In genomic region chr1:87394594-87394993, GRCm38 (mm10) we compare ENCODE assay signal across 13 mouse cellular contexts. TPM values are rescaled to one million over a fixed set of nuclear protein-coding genes. Genes with fewer than 3 reads are reported as not detected.
A peak's percentile ranks its signal among the peaks of the same experiment; 100 is the strongest.
DNase-seq lines count a peak whose midpoint lies in the region; ATAC-seq lines count a peak whose summit lies in the region.
"Had no signal": no experiment of that assay in that cellular context is flagged by ENCODE, and none has a peak within 500 bp of the region (broad histone marks: within the 10 kb centered on the region; RNA-seq: fewer than 3 reads in every experiment).

Kcnj13 (minus strand) TSS chr1:87394729.

- 50% methylated on average over 6 of the region's 6 CpGs for WGBS in kidney, embryonic 14.5 days
- 52% methylated on average over 6 of the region's 6 CpGs for WGBS in hindbrain, embryonic 14.5 days

- no peak within 1 kb of the TSS for H3K9ac ChIP-seq in kidney, embryonic 14.5 days (ENCODE audit: low read depth, low read length)
- no peak within 1 kb of the TSS for H3K9ac ChIP-seq in hindbrain, embryonic 14.5 days
- H3K9ac ChIP-seq: neural tube, embryonic 13.5 days had no signal

- H3K36me3 ChIP-seq in kidney, embryonic 14.5 days (ENCODE audit: control insufficient read depth, insufficient read depth, low read length) = peaks cover 8% of the 10 kb centered on the region; the same call in 1 of the 2 replicates
- H3K36me3 ChIP-seq in hindbrain, embryonic 14.5 days (replicated peaks; ENCODE audit: control insufficient read depth, insufficient read depth) = peaks cover 23% of the 10 kb centered on the region

- no peak within 1 kb of the TSS for H3K27ac ChIP-seq in kidney, embryonic 14.5 days (ENCODE audit: low read depth, low read length)
- H3K27ac ChIP-seq in hindbrain, embryonic 14.5 days = no peak within 1 kb of the TSS
- H3K27ac ChIP-seq: neural tube, embryonic 13.5 days had no signal

- H3K4me2 ChIP-seq in kidney, embryonic 14.5 days (replicated peaks; ENCODE audit: low read depth, low read length) = no peak within 1 kb of the TSS
- H3K4me2 ChIP-seq in hindbrain, embryonic 14.5 days (replicated peaks) = no peak within 1 kb of the TSS
- H3K4me2 ChIP-seq: neural tube, embryonic 13.5 days had no signal

- DNase-seq in kidney, adult 11 months = peak; percentile 22
- DNase-seq in embryo, embryonic 10.5 days (ENCODE audit: low spot score) = peak; percentile 24
- DNase-seq in hindbrain, embryonic 14.5 days (ENCODE audit: low spot score) = no peak
- peak; percentile 32 for DNase-seq in lung, postnatal 36 days
- DNase-seq in c-Kit-positive CD71-positive TER-119-positive erythroid progenitor cells, embryonic 14.5 days (ENCODE audit: low spot score) = no peak
- no peak for DNase-seq in urinary bladder, adult 2 months (ENCODE audit: low spot score)
- no peak for DNase-seq in heart, adult 18-20 months
- DNase-seq: thymus, postnatal 36 days had no signal

- H3K4me1 ChIP-seq in kidney, embryonic 14.5 days (ENCODE audit: control insufficient read depth, insufficient read depth, low read length) = no peaks in the 10 kb centered on the region
- H3K4me1 ChIP-seq in hindbrain, embryonic 14.5 days (replicated peaks; ENCODE audit: control insufficient read depth, insufficient read depth, low read length) = no peaks in the 10 kb centered on the region
- H3K4me1 ChIP-seq: neural tube, embryonic 13.5 days had no signal

- ATAC-seq in kidney, embryonic 14.5 days (ENCODE audit: low FRiP score, low TSS enrichment) = no peak
- no peak for ATAC-seq in hindbrain, embryonic 14.5 days (ENCODE audit: low FRiP score)

- H3K9me3 ChIP-seq in kidney, embryonic 14.5 days (ENCODE audit: control insufficient read depth, low read length) = no peaks in the 10 kb centered on the region
- no peaks in the 10 kb centered on the region for H3K9me3 ChIP-seq in hindbrain, embryonic 14.5 days (ENCODE audit: control insufficient read depth, low read length)
- H3K9me3 ChIP-seq: neural tube, embryonic 13.5 days had no signal

- H3K27me3 ChIP-seq in kidney, embryonic 14.5 days (ENCODE audit: control insufficient read depth, insufficient read depth, low read length) = no peaks in the 10 kb centered on the region
- H3K27me3 ChIP-seq in hindbrain, embryonic 14.5 days (ENCODE audit: control insufficient read depth, insufficient read depth, low read length) = no peaks in the 10 kb centered on the region
- H3K27me3 ChIP-seq: neural tube, embryonic 13.5 days had no signal

- no peak within 1 kb of the TSS for H3K4me3 ChIP-seq in kidney, embryonic 14.5 days (ENCODE audit: low read length)
- no peak within 1 kb of the TSS for H3K4me3 ChIP-seq in hindbrain, embryonic 14.5 days (replicated peaks; ENCODE audit: low read length)
- H3K4me3 ChIP-seq: erythroblast, embryonic 14.5 days; neural tube, embryonic 13.5 days had no signal

RNA-seq across cellular contexts. Expression of gene Kcnj13, which starts in this region (rescaled TPM):
- 0.30 and 0.60 TPM in 2 replicates for polyA plus RNA-seq in kidney, embryonic 14.5 days (2014; fragmentation: Nextera tagmentation; extraction: Ambion mirVana)
- polyA plus RNA-seq in hindbrain, embryonic 14.5 days (2014; fragmentation: Nextera tagmentation; extraction: Ambion mirVana) = 16.4 and 29.6 TPM in 2 replicates
- polyA plus RNA-seq in urinary bladder, adult 2 months (2012; rRNA removed) = 0.21 and 0.27 TPM in 2 replicates
- total RNA-seq in heart, adult 18-20 months (2021) = not detected
- total RNA-seq: hematopoietic stem cell, adult 5-6 weeks; liver, adult 2 months had no signal
- polyA plus RNA-seq: erythroblast, embryonic 14.5 days; liver, adult 2 months had no signal

Comparison
In these comparisons a context has a peak if more than half of its experiments do, and no peak if none do; other contexts are left out.
1. RNA of gene Kcnj13 (polyA plus RNA-seq): 16.4 to 29.6 TPM in hindbrain, embryonic 14.5 days; 0.30 to 0.60 TPM in kidney, embryonic 14.5 days and 0.21 to 0.27 TPM in urinary bladder, adult 2 months; every median in the first group is over 10 times any median in the second.
2. DNase-seq: peak in kidney, adult 11 months (single experiment), embryo, embryonic 10.5 days (single experiment) and lung, postnatal 36 days (single experiment); none in hindbrain, embryonic 14.5 days (single experiment), c-Kit-positive CD71-positive TER-119-positive erythroid progenitor cells, embryonic 14.5 days (single experiment), urinary bladder, adult 2 months (single experiment) and heart, adult 18-20 months (0 of 2).